Mouse (Mus musculus): ENCODE results near the gene Dazap1.
"Not testable (repeated sequence)": the region's sequence is repeated elsewhere in the genome, so short reads cannot be mapped to it uniquely, and the experiment has no call there.

Gene Dazap1

DNA sequence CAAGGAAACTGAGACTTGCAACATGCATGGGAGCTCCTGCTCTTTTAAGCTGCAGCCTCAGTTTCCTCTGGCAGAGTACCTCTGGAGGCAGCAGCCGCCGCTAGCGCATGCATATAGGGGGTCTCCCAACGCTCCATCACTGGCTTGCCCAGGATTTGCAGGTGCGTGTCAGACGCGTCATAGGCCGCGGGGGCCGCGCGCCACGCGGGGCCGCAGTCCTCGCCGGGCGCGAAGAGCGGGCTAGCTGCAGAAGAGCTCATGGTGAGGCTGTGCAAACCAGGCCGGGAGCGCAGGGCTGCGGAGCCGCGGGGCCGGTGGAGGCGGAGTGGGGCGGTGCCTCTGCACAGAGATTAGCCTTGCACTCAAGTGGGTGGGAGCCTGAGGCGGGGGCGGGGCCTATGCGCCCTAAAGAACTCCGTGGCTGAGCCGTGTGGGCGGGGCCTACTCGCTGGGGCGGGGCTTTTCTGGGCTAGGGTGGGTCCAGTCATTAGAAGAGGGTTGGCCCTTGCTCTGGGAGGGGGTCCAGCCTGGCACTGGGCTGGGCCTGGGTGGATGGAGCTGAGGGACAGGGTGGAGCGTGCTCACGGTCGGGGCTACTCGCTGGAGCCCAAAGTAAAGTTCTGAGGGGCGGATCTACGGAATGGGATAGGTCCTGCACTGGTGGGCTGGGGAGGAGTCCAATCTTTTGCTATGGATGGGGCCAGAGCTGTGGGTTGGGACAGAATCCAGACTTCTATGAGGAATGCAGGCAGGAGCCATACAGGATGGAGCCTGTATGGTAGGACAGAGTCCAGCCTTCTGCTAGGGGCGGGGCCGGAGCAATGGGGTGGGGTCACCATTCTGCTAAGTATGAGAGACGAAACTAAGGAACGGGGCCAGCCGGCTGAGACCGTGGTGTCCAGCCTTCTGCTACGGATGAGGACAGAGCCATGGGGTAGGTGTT is at the start of gene Dazap1, which contains the start of gene Gamt:
TSS of gene Dazap1 (plus strand) at position 845 of the 943 bp plus-strand sequence.
TSS of gene Gamt (minus strand) at position 371 of the 943 bp plus-strand sequence.
- peak; percentile 98 to 99 for DNase-seq

GRCm38 (mm10) chr10:80211547-80212103 is 49.7 kb upstream of the Dazap1 start:
- not testable (repeated sequence) for DNase-seq

- no peak for DNase-seq
These were observed 46.1 kb upstream of the Dazap1 start for GRCm38 (mm10) chr10:80215048-80215772.

DNA sequence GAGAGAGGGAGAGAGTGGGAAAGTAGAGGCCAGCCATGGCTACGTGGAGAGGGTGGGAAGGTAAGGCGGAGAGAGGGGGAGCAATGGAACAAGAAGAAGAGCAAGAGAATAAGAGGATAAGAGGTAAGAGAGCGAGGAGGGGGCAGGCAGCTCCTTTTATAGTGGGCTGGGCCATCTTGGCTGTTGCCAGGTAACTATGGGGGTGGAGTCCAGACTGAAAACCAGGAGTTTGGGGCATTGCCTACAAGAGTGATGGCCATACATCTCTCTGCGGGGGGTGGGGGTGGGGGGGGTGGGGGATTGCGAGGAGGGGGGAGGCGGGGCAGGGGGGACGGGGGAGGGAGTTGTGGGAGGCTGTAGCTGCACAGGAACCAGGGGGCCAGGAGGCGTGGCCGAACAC is 40.6 kb upstream of the Dazap1 start:
- DNase-seq, result no peak

DNA sequence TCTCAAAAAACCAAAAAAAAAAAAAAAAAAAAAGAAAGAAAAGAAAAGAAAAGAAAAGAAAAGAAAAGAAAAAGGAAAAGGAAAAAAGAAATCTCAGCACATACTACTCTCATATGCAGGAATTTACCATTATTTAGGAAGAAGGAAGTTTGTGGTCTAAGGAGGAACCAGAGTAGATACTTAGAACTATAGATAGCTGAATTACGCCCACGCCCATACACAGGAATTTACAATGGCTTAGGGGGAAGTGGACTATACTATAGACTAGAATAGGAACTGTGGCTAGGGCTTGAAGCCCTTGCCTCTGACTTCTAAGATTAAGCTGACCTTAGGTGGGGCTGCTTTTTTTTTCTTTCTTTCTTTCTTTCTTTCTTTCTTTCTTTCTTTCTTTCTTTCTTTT is 38.1 kb upstream of the Dazap1 start:
- not testable (repeated sequence) for DNase-seq

- no peak for DNase-seq
These were observed 35.2 kb upstream of the Dazap1 start for GRCm38 (mm10) chr10:80226071-80226415.

DNA sequence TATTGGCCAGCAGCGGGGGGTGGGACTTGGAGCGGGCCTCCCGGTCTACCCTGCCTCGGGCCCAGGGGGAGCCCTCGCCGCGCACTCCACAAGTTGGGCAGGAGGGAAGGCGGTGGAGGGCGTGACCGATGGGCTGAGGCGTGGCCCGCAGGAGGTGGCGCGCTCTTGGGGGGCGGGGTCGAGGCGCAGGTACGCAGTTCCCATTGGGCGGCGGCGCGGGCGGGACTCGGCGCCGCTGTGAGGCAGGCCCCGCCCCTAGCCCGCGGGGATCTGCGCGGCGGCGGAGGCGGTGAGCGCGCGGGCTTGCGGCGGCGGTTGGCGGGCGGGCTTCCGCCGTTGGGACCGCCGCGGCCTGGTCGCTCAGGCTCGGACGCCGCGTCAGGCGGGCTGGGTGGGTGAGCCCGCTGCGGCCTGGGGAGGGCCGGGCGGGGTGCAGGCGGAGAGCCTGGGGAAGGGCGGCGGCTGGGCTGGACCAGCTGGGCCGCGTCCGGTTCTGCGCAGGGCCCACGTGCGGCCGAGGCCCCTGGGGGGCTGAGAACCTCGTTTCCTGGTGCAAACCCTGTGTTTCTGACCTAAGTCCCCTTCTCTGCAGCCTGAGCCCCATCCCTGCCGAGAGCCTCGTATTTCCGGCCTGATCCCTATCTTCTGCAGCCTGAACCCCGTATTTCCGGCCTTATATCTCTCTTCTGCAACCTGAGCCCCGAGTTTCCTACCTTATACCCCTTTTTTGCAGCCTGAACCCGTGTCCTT is 34.7 kb upstream of the Dazap1 start, which contains the start of gene Mum1:
TSS of gene Mum1 (plus strand) at position 19 of the 750 bp plus-strand sequence.
- peak; percentile 100 for DNase-seq

GRCm38 (mm10) chr10:80227166-80227539 is 34.1 kb upstream of the Dazap1 start:
- DNase-seq, result no peak

DNA sequence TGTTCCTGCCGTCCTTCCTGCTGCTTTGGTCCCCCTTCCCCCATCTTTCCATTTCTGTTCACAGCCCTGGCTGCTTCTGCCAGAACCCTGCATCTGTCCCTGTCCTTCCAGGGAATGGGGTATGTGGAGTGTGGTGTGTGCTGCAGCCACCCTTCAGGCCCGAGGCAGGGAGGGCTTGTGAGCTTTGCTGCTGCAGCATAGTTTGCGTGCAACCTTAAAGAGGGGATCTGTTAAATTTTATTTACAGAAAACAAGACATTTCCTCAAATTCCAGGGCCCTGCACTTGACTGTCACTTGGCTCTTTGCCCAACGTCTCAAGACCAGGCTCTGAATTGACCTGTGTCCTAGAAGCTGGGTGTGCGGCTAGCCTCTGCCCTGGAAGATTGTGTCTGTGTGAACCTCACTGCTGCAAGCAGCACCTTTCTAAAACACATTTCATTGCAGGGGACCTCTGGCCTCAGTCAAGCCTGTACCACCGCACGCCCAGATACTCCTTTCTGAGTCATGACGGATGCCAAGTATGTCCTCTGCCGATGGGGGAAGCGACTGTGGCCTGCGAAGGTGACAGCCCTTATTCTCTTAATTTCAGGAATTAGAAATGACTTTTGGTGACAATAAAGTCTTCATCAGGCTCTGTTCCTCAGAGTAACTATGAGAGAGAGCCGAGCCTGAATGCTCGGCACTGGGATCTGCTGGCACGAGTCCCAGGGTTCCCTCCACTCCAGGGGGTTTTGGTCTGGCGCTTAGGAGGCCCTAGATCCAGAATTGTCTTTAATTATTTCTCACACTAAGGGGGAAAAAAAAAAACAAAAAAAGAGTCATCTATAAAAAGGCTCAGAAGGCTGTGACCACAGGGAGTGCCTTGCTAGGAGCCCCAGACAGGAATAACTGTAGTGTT is 33.2 kb upstream of the Dazap1 start:
- DNase-seq, result peak; percentile 70 to 78

DNA sequence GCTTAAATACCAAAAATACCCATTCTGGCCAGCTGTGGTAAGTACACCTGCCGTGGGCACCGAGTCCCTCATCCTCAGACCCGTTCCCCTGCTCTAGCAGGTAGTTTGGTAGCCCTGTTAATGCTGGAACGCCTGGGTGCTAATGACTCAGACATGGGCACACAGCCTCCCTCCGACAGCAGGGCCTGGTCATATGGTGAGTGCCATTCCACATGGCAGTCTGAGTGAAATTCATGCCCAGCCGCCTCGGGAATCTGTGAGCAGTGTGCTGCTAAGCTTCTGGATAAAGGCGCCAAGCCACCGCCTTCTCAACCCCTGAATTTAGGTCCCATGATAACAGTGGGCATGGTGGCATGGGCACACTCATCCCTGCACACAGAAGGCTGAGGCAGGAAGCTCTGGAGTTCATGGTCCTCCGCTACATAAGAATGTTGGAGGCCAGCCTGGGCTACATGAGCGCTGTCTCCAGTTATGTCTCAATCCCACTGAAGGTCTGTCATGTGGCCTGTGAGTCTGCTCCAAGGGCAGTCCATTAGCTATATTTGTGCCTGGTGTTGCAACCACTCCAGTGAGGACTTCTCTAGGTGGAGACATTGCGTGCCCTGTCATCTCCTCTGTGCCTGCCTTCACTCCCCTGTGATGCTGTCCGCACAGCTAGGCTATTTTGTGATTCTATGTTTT is 25.0 kb upstream of the Dazap1 start:
- no peak for DNase-seq

DNA sequence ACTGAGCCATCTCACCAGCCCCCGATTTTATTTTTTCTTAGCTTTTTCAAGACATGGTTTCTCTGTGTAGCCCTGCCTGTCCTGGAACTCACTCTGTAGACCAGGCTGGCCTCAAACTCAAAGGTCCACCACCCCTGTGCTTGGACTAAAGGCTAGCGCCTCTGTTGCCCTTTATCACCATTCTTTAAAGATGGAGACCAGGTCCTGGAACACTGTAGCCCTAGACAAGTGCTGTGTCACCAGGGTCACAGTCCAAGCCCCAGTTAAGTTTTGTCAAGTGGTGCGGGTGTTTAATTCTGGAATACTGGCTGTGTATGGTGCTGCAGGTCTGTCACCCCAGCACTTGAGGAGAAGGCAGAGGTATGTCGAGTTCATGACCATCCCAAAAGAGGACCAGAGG is 24.3 kb upstream of the Dazap1 start:
- peak in 1 of 2 experiments; percentile 62 for DNase-seq

- DNase-seq, result peak; percentile 28 to 62
These were observed 23.0 kb upstream of the Dazap1 start for GRCm38 (mm10) chr10:80238306-80238705.

GRCm38 (mm10) chr10:80239791-80240190 is 21.5 kb upstream of the Dazap1 start:
- DNase-seq, result peak; percentile 48 to 81

- peak in 1 of 2 experiments; percentile 44 for DNase-seq
These were observed 19.2 kb upstream of the Dazap1 start for GRCm38 (mm10) chr10:80242088-80242487.

DNA sequence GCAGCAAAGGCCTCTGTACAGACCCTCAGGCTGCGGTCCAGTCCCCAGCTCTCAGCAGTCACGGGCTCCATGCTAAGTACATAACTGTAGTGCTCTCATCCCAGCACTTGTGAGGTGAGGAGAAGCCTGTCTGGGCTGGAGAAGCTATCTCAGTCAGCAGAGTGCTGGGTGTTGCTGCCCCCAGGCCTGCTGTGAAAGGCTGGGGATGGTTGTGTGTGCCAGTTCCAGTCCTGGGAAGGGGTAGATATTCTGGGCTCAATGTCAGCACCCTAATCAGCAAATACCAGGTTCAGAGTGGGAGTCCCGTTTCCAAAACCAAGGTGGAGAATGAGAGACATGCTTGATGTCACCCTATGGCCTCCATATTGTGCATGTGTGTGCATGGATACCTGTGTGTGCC is 18.7 kb upstream of the Dazap1 start:
- no peak for DNase-seq

DNA sequence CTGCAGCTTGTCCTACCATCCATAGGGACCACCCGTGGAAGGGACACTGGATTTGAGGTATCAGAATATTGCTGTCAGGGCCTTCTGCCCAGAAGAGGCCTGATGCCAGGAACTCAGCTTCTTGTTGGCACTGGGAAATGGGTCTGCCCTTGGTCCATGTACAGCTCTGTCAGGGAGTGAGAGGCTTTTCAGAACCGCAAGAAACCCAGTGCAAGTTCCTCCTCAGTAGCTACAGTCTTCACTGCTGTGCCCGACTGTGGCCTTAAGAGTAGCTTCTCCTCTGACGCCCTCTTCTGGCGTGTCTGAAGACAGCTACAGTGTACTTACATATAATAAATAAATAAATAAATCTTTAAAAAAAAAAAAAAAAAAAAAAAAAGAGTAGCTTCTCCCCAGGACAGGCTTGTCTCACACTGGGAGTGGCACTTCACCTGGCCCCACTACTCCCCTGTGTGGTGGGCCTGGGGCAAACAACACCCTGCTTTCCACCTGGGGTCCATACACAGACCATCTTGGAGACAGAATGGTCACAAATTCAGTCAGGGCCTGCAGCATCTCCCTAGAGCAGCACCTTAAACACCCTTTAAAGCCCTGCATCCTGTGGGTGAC is 16.4 kb upstream of the Dazap1 start:
- peak; percentile 42 to 71 for DNase-seq

- DNase-seq, result peak; percentile 84 to 94
These were observed 15.7 kb upstream of the Dazap1 start for GRCm38 (mm10) chr10:80245600-80245999.

DNA sequence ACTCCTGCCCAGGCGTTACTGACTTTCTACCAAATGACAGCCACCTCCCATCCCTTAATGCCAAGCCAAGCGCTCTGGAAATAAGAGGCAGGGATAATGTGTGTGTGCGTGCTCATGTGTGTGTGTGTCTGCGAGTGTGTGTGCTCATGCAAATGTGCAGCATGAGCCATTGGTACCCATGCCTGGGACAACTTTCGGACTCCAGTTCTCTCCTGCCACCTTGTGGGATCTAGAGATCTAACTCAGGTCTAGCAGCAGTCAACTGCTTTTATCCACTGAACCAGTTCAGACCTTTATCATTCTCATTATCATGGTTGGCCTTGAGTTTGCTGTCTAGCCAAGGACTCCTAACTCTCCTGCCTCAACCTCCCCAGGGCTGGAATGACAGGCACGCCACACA is 13.4 kb upstream of the Dazap1 start:
- DNase-seq, result peak in 1 of 2 experiments; percentile 48

DNA sequence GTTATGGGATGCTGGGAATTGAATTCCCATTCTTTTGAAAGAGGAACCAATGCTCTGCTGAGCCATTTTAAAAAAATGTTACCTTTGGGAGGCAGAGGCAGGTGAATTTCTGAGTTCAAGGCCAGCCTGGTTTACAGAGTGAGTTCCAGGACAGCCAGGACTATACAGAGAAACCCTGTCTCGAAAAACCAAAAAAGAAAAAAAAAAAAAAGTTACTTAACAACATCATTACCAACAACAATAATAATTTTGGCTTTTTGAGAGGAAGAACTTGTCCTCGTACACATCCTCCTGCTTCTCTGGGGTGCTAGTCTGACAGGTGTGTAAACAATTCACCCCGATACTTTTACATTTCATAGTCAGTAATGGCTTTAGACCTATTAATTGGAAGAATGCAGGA is 12.8 kb upstream of the Dazap1 start:
- not testable (repeated sequence) for DNase-seq

- peak; percentile 95 for DNase-seq
These were observed 12.2 kb upstream of the Dazap1 start, which contains the start of gene Ndufs7 for GRCm38 (mm10) chr10:80248971-80249640. Gene Ndufs7, plus strand, starts transcription at chr10:80249121.

Measured in kidney, postnatal 25 days (tissue).